Mouse (Mus musculus) MEL (cell line): ENCODE measurements around the gene Ppfia4. TPM values are rescaled to one million over a fixed set of nuclear protein-coding genes. Genes with fewer than 3 reads are reported as not detected.

Experiments used
- DNase-seq: peaks from one replicate; pipeline ENCODE4 v3.0.0; 2011; ENCODE audit warnings: low read depth, low spot score
- H3K27ac ChIP-seq: 2 replicates; pipeline ENCODE4 v1.5.1; 2012; ENCODE audit warnings: low read depth, mild to moderate bottlenecking, control low read depth, low read length, moderate library complexity; ENCODE audit not compliant: control insufficient read depth
- H3K27me3 ChIP-seq, 2 experiments: fragments of 150-350 bp in 1 of 2; sonication (generic) in 1 of 2; 2 replicates each; pipeline ENCODE4 v1.6.1; 2012; ENCODE audit warnings: low read length in 2 of 2, mild to moderate bottlenecking in 2 of 2, improper control_type of control experiment in 1 of 2, moderate library complexity in 1 of 2; ENCODE audit not compliant: insufficient read depth in 2 of 2, control insufficient read depth in 1 of 2
- H3K36me3 ChIP-seq, 2 experiments: 2 replicates each; pipeline ENCODE4 v1.6.1; 2012 to 2014; ENCODE audit warnings: low read length in 2 of 2, improper control_type of control experiment in 1 of 2, inconsistent platforms in 1 of 2, mild to moderate bottlenecking in 1 of 2; ENCODE audit not compliant: insufficient read depth in 2 of 2, control insufficient read depth in 1 of 2
- H3K4me1 ChIP-seq, 2 experiments: fragments of 150-350 bp in 1 of 2; sonication (generic) in 1 of 2; 2 replicates each; pipeline ENCODE4 v1.6.1; 2012; ENCODE audit warnings: low read length in 2 of 2, improper control_type of control experiment in 1 of 2, mild to moderate bottlenecking in 1 of 2; ENCODE audit not compliant: insufficient read depth in 2 of 2, control insufficient read depth in 1 of 2
- H3K4me3 ChIP-seq, 2 experiments: fragments of 150-350 bp in 1 of 2; sonication (generic) in 1 of 2; 2 replicates each; pipeline ENCODE4 v1.5.1; 2012; ENCODE audit warnings: low read depth in 2 of 2, low read length in 2 of 2, mild to moderate bottlenecking in 2 of 2, moderate library complexity in 2 of 2, control low read depth in 1 of 2, improper control_type of control experiment in 1 of 2; ENCODE audit not compliant: control insufficient read depth in 1 of 2, insufficient read depth in 1 of 2
- H3K79me2 ChIP-seq: 2 replicates; pipeline ENCODE4 v1.6.1; 2012; ENCODE audit warnings: mild to moderate bottlenecking, low read length, moderate library complexity; ENCODE audit not compliant: control insufficient read depth, poor library complexity, insufficient read depth
- H3K9ac ChIP-seq: 2 replicates; pipeline ENCODE4 v1.6.1; 2012; ENCODE audit warnings: low read depth, mild to moderate bottlenecking, control low read depth, low read length, moderate library complexity; ENCODE audit not compliant: control insufficient read depth, poor library complexity, severe bottlenecking
- H3K9me3 ChIP-seq: fragments of 150-350 bp; sonication (generic); replicated peaks from 2 replicates; pipeline ENCODE4 v1.6.1; 2012; ENCODE audit warnings: mild to moderate bottlenecking, low read length, improper control_type of control experiment, moderate library complexity; ENCODE audit not compliant: insufficient read depth
- BHLHE40 ChIP-seq: IDR thresholded peaks from 2 replicates; pipeline ENCODE4 v1.6.1; 2012; ENCODE audit warnings: low read depth, mild to moderate bottlenecking, inconsistent platforms, low read length, improper control_type of control experiment, borderline replicate concordance
- CHD1 ChIP-seq: IDR thresholded peaks from 2 replicates; pipeline ENCODE4 v1.6.1; 2012; ENCODE audit warnings: low read depth, mild to moderate bottlenecking, inconsistent platforms, low read length, improper control_type of control experiment
- E2F4 ChIP-seq: IDR thresholded peaks from 2 replicates; pipeline ENCODE4 v1.6.1; 2011; ENCODE audit warnings: low read depth, low read length, improper control_type of control experiment, borderline replicate concordance
- ELF1 ChIP-seq: IDR thresholded peaks from 2 replicates; pipeline ENCODE4 v1.6.1; 2014; ENCODE audit warnings: low read depth, mild to moderate bottlenecking, inconsistent platforms, low read length, improper control_type of control experiment, moderate library complexity
- GATA1 ChIP-seq: IDR thresholded peaks from 2 replicates; pipeline ENCODE4 v1.6.1; 2011; ENCODE audit warnings: low read depth, low read length, improper control_type of control experiment
- HCFC1 ChIP-seq: IDR thresholded peaks from 2 replicates; pipeline ENCODE4 v1.6.1; 2012; ENCODE audit warnings: low read depth, mild to moderate bottlenecking, inconsistent platforms, low read length, improper control_type of control experiment, moderate library complexity
- MAFK ChIP-seq: IDR thresholded peaks from 2 replicates; pipeline ENCODE4 v1.6.1; 2011; ENCODE audit warnings: low read depth, mild to moderate bottlenecking, low read length, improper control_type of control experiment, borderline replicate concordance
- MAX ChIP-seq: IDR thresholded peaks from 2 replicates; pipeline ENCODE4 v1.6.1; 2011; ENCODE audit warnings: low read length, improper control_type of control experiment
- MAZ ChIP-seq: IDR thresholded peaks from 2 replicates; pipeline ENCODE4 v1.6.1; 2012; ENCODE audit warnings: low read depth, mild to moderate bottlenecking, inconsistent platforms, low read length, improper control_type of control experiment
- MEF2A ChIP-seq: IDR thresholded peaks from 2 replicates; pipeline ENCODE4 v1.6.1; 2014; ENCODE audit warnings: low read depth, mild to moderate bottlenecking, inconsistent platforms, low read length, improper control_type of control experiment; ENCODE audit not compliant: poor library complexity, insufficient replicate concordance, severe bottlenecking; ENCODE audit errors: extremely low read depth
- MXI1 ChIP-seq: IDR thresholded peaks from 2 replicates; pipeline ENCODE4 v1.6.1; 2011; ENCODE audit warnings: mild to moderate bottlenecking, low read depth, low read length, improper control_type of control experiment
- MYC ChIP-seq: IDR thresholded peaks from 2 replicates; pipeline ENCODE4 v1.6.1; 2011; ENCODE audit warnings: low read depth, mild to moderate bottlenecking, low read length, improper control_type of control experiment, moderate library complexity
- NRF1 ChIP-seq: IDR thresholded peaks from 2 replicates; pipeline ENCODE4 v1.6.1; 2014; ENCODE audit warnings: low read depth, mild to moderate bottlenecking, inconsistent platforms, low read length, improper control_type of control experiment, moderate library complexity; ENCODE audit not compliant: poor library complexity, insufficient read depth, severe bottlenecking
- POLR2AphosphoS5 ChIP-seq: IDR thresholded peaks from 2 replicates; pipeline ENCODE4 v1.6.1; 2012; ENCODE audit warnings: low read depth, borderline replicate concordance, mild to moderate bottlenecking, inconsistent platforms, low read length, moderate library complexity, mixed read lengths
- RAD21 ChIP-seq: IDR thresholded peaks from 2 replicates; pipeline ENCODE4 v1.6.1; 2011; ENCODE audit warnings: mild to moderate bottlenecking, low read depth, low read length, improper control_type of control experiment
- RCOR1 ChIP-seq: IDR thresholded peaks from 2 replicates; pipeline ENCODE4 v1.6.1; 2012; ENCODE audit warnings: low read depth, mild to moderate bottlenecking, inconsistent platforms, low read length, improper control_type of control experiment
- TBP ChIP-seq: IDR thresholded peaks from 2 replicates; pipeline ENCODE4 v1.8.0; 2011; ENCODE audit warnings: low read depth, low read length, improper control_type of control experiment
- USF1 ChIP-seq: IDR thresholded peaks from 2 replicates; pipeline ENCODE4 v1.6.1; 2014; ENCODE audit warnings: low read depth, mild to moderate bottlenecking, inconsistent platforms, low read length, improper control_type of control experiment, moderate library complexity
- USF2 ChIP-seq, 2 experiments: IDR thresholded peaks; 2 replicates each; pipeline ENCODE4 v1.6.1; 2011 to 2012; ENCODE audit warnings: improper control_type of control experiment in 2 of 2, low read length in 2 of 2, borderline replicate concordance in 1 of 2, inconsistent platforms in 1 of 2, low read depth in 1 of 2, mild to moderate bottlenecking in 1 of 2; ENCODE audit not compliant: insufficient read depth in 1 of 2
- ZC3H11A ChIP-seq: IDR thresholded peaks from 2 replicates; pipeline ENCODE4 v1.6.1; 2012; ENCODE audit warnings: low read depth, mild to moderate bottlenecking, inconsistent platforms, low read length, improper control_type of control experiment
- ZKSCAN1 ChIP-seq: IDR thresholded peaks from 2 replicates; pipeline ENCODE4 v1.6.1; 2012; ENCODE audit warnings: low read depth, mild to moderate bottlenecking, inconsistent platforms, low read length, improper control_type of control experiment, moderate library complexity
- polyA plus RNA-seq, 2 experiments: library from polyadenylated mRNA; stranded (reverse) in 1 of 2; unstranded in 1 of 2; fragments of >175 nt in 1 of 2; fragments of >200 nt in 1 of 2; gene quantifications; 2 replicates each; pipeline versions ENCODE4 v1.2.1 to v1.2.4; 2012; ENCODE audit warnings: low replicate concordance in 2 of 2, low read depth in 1 of 2; ENCODE audit not compliant: insufficient read length in 2 of 2, insufficient read depth in 1 of 2, missing spikeins in 1 of 2
- total RNA-seq: library from RNA; depleted of rRNA; stranded (reverse); fragments of 300-350 nt; gene quantifications from 2 replicates; pipeline ENCODE4 v1.2.3, GENCODE M21; 2012

Gene Ppfia4
- total and polyA plus RNA-seq, 3 experiments = 0.11 TPM; not detected in 2

DNA sequence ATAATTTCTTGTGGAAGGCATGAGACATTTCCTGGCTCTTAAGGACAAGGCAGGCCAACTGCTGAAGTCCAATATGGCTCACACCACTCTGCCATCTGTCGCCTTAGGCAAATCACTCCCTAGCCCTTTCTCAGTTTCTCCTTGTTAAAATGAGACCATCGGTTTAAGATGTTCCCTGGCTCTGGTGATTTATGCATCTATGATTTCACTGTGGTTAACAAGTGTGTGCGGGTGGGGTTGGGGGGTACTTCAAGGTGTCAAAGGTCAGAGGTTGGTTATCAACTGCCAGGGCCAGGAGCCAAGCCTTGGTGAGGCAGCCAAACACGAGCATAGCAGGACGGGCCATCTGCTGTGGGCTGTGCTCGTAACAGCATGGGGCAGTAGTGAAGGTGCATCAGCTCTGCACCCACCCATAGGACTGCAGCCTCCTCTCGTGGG, 58.2 kb downstream of the Ppfia4 start:
- Histone ChIP-seq H3K27me3 (no peaks in the 10 kb centered on the region; a peak in 2 of 4 replicates), H3K9ac (no peak overlapping the region), H3K9me3 (no peaks in the 10 kb centered on the region), H3K4me3 (no peak overlapping the region), H3K27ac (no peak overlapping the region), H3K4me1 (no peaks in the 10 kb centered on the region), H3K36me3 (no peaks in the 10 kb centered on the region), H3K79me2 (no peaks in the 10 kb centered on the region)
- TF ChIP-seq RCOR1 = no peak
- no peak for TF ChIP-seq RAD21
- no peak for TF ChIP-seq TBP
- TF ChIP-seq MAFK = no peak
- no peak for TF ChIP-seq MAZ
- TF ChIP-seq POLR2AphosphoS5 = no peak
- TF ChIP-seq NRF1 = no peak
- TF ChIP-seq USF2 (IDR thresholded peaks at IDR 0.05; ENCODE audit: borderline replicate concordance in 1 of 2, insufficient read depth in 1 of 2, low read depth in 1 of 2, low read length in 2 of 2) = no peak
- TF ChIP-seq GATA1 = no peak
- TF ChIP-seq HCFC1 = no peak
- TF ChIP-seq MAX = no peak
- TF ChIP-seq MYC = no peak
- TF ChIP-seq ELF1 = no peak
- no peak for TF ChIP-seq USF1
- no peak for TF ChIP-seq ZC3H11A
- TF ChIP-seq BHLHE40 = no peak
- TF ChIP-seq E2F4 = no peak
- no peak for TF ChIP-seq ZKSCAN1
- DNase-seq = no peak

DNA sequence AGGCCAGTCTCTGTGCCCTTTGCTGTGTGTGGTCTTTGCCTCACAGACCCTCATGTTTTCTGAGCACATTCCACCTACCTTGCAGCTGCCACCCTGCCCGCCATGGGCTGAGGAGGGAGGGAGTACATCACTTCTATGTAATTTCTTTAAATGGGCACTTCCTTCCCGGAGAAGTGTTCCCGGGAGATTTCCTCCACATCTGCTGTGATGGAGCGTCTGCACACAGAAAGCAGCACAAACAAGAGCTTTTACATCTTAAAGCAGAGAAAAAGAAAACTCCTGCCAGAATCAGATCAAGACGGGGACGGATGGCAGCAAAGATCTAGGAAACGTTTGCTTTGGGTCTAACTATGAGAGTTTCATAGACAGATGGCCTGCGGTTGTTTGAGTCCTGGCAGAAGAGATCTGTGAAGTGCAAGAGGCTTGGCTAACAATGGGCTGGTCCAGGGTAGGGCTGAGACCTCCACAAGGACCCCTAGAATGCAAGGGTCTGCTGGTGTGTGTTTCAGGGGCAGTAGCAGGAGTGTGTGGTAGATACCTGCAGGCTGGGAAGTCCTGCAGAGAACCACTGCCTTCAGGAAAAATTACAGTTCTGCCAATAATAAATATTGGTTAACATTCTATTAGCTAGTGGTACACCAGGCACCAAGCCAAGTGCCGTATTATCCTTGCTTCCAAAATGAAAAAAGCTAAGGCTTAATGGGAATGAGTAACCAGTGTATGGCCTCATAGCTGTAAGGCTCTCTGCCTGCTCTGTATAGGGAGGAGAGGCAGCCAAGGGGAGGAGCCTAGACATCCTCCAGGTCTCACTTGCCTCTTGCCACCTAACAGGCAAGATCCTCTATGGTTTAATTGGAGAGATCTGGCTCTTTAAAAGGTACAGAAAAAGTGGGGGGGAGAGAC, 59.0 kb downstream of the Ppfia4 start:
- no peak for DNase-seq
- H3K9ac ChIP-seq = no peak overlapping the region
- no peak overlapping the region for H3K4me3 ChIP-seq
- TF ChIP-seq GATA1 (no peak), MXI1 (no peak), MEF2A (no peak), CHD1 (no peak), E2F4 (no peak)
- TF ChIP-seq, all 39 proteins: peak for 0
- Histone ChIP-seq H3K36me3 (no peaks in the 10 kb centered on the region), H3K4me1 (no peaks in the 10 kb centered on the region), H3K27me3 (peaks cover 1 to 4% of the 10 kb centered on the region in 2 experiments; a peak in 2 of 4 replicates), H3K79me2 (no peaks in the 10 kb centered on the region), H3K27ac (no peak overlapping the region), H3K9me3 (no peaks in the 10 kb centered on the region)
